Mouse (Mus musculus): ENCODE results near the gene Npas3.

DNA sequence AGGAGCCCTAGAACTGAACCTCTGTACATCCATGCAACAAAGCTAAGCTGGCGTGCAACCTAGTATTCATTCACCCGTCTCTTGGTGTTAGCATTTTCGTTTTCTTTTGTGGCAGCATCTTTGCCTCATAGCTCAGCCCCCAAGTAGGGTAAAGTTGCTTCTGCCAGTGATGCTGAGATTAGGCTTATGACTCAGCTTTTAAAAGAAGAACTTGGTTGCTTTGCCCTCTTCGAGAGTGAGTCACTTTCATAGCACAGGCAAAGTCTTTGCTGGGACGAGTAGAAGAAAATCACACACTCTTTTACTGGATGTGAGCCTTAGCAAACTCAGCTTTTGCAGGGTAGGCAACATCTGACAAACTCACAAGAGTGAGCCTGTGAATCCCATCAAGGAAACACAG is 332.7 kb downstream of the Npas3 start:
- TF ChIP-seq CTCF (IDR thresholded peaks at IDR 0.05; ENCODE audit: low read depth) (no peak), EP300 (optimal IDR thresholded peaks at IDR 0.05) (no peak)

Data from stomach, postnatal 0 days (tissue).